Mouse (Mus musculus) heart, embryonic 15.5 days (tissue): ENCODE measurements around the gene Tbc1d19. TPM values are rescaled to one million over a fixed set of nuclear protein-coding genes. Genes with fewer than 3 reads are reported as not detected.
A peak's percentile ranks its signal among the peaks of the same experiment; 100 is the strongest.

Experiments used
- ATAC-seq: fragments of 200-750 bp; cut with Nextera tagmentation; replicated peaks from 2 replicates; pipeline ENCODE4 v1.8.0; 2017; ENCODE audit warnings: low read depth, moderate TSS enrichment; ENCODE audit not compliant: insufficient number of reproducible peaks, insufficient read depth, low FRiP score
- H3K27ac ChIP-seq: fragments of 300-500 bp; sonication (generic); 2 replicates; pipeline ENCODE4 v1.5.1; 2015; ENCODE audit warnings: mild to moderate bottlenecking, inconsistent platforms
- H3K27me3 ChIP-seq: fragments of 300-500 bp; sonication (generic); 2 replicates; pipeline ENCODE4 v1.6.1; 2015; ENCODE audit warnings: inconsistent platforms
- H3K36me3 ChIP-seq: fragments of 300-500 bp; sonication (generic); 2 replicates; pipeline ENCODE4 v1.6.1; 2015; ENCODE audit warnings: mild to moderate bottlenecking, inconsistent platforms
- H3K4me1 ChIP-seq: fragments of 300-500 bp; sonication (generic); replicated peaks from 2 replicates; pipeline ENCODE4 v1.6.1; 2015; ENCODE audit warnings: inconsistent platforms
- H3K4me2 ChIP-seq: fragments of 300-500 bp; sonication (generic); 2 replicates; pipeline ENCODE4 v1.6.1; 2015; ENCODE audit warnings: inconsistent platforms, mild to moderate bottlenecking, moderate library complexity
- H3K4me3 ChIP-seq: fragments of 300-500 bp; sonication (generic); 2 replicates; pipeline ENCODE4 v1.5.1; 2015; ENCODE audit warnings: mild to moderate bottlenecking, inconsistent platforms
- H3K9ac ChIP-seq: fragments of 300-500 bp; sonication (generic); 2 replicates; pipeline ENCODE4 v1.6.1; 2015; ENCODE audit warnings: mild to moderate bottlenecking, inconsistent platforms
- H3K9me3 ChIP-seq: fragments of 300-500 bp; sonication (generic); replicated peaks from 2 replicates; pipeline ENCODE4 v1.6.1; 2016; ENCODE audit warnings: inconsistent platforms
- WGBS: fragments of 180-500 bp; shearing (Covaris S2); methylation state at CpG from one replicate; pipeline ENCODE4 v1.1.7; 2015; ENCODE audit warnings: mixed read lengths; 5-methylcytosine and 5-hydroxymethylcytosine counted together
- polyA plus RNA-seq: library from polyadenylated mRNA; unstranded; fragments of >200 nt; fragmentation: Nextera tagmentation; extraction: Ambion mirVana; gene quantifications from 2 replicates; pipeline ENCODE4 v1.2.1, GENCODE M21; 2015

The Tbc1d19 gene
- polyA plus RNA-seq, 1 experiment from 2014 or later = 30.2 TPM

- Histone ChIP-seq H3K4me3 (no peak overlapping the region), H3K4me1 (no peaks in the 10 kb centered on the region), H3K4me2 (no peak overlapping the region), H3K27ac (no peak overlapping the region), H3K27me3 (no peaks in the 10 kb centered on the region), H3K9me3 (peaks cover 4% of the 10 kb centered on the region; the same call in 1 of the 2 replicates), H3K9ac (no peak overlapping the region), H3K36me3 (peaks cover 3% of the 10 kb centered on the region; the same call in 1 of the 2 replicates)
- 87% methylated on average over 3 of the region's 3 CpGs for WGBS
- no peak for ATAC-seq
Observed at GRCm38 (mm10) chr5:53909201-53909600, 99.8 kb downstream of the Tbc1d19 start.

GRCm38 (mm10) chr5:53920416-53920815, 111.0 kb downstream of the Tbc1d19 start:
- Histone ChIP-seq H3K4me3 (no peak overlapping the region), H3K9ac (no peak overlapping the region), H3K27me3 (no peaks in the 10 kb centered on the region), H3K4me1 (0 out of 2 replicates have a peak, but pooled peaks cover 2% of the 10 kb centered on the region), H3K27ac (no peak overlapping the region), H3K9me3 (no peaks in the 10 kb centered on the region), H3K36me3 (no peaks in the 10 kb centered on the region), H3K4me2 (no peak overlapping the region)
- 92% methylated on average over 2 of the region's 2 CpGs for WGBS
- ATAC-seq = no peak

- Histone ChIP-seq H3K27me3 (no peaks in the 10 kb centered on the region), H3K4me1 (peaks cover 10% of the 10 kb centered on the region), H3K9ac (no peak overlapping the region), H3K36me3 (no peaks in the 10 kb centered on the region), H3K4me3 (no peak overlapping the region), H3K27ac (no peak overlapping the region), H3K9me3 (no peaks in the 10 kb centered on the region), H3K4me2 (no peak overlapping the region)
- ATAC-seq = no peak
- WGBS = 64% methylated on average over 10 of the region's 10 CpGs
Observed at GRCm38 (mm10) chr5:53922149-53922904, 112.9 kb downstream of the Tbc1d19 start.

- no peak overlapping the region for H3K9ac ChIP-seq
- peaks cover 14% of the 10 kb centered on the region for H3K4me1 ChIP-seq
- 66% methylated on average over 4 of the region's 4 CpGs for WGBS
- no peaks in the 10 kb centered on the region for H3K36me3 ChIP-seq
- no peak for ATAC-seq
- H3K9me3 ChIP-seq = no peaks in the 10 kb centered on the region
- no peak overlapping the region for H3K4me2 ChIP-seq
- no peak overlapping the region for H3K27ac ChIP-seq
- H3K27me3 ChIP-seq = no peaks in the 10 kb centered on the region
- no peak overlapping the region for H3K4me3 ChIP-seq
Observed at GRCm38 (mm10) chr5:53924005-53924404, 114.6 kb downstream of the Tbc1d19 start.

- no peaks in the 10 kb centered on the region for H3K27me3 ChIP-seq
- WGBS = 28% methylated on average over 11 of the region's 11 CpGs
- no peaks in the 10 kb centered on the region for H3K36me3 ChIP-seq
- peak overlapping the region; percentile 41 for H3K4me2 ChIP-seq
- ATAC-seq = peak; percentile 36; the same call in 1 of the 2 replicates
- no peaks in the 10 kb centered on the region for H3K9me3 ChIP-seq
- H3K27ac ChIP-seq = no peak overlapping the region
- H3K9ac ChIP-seq = no peak overlapping the region
- H3K4me3 ChIP-seq = no peak overlapping the region
- H3K4me1 ChIP-seq = peaks cover 16% of the 10 kb centered on the region
Observed at GRCm38 (mm10) chr5:53926301-53926855, 117.0 kb downstream of the Tbc1d19 start.

GRCm38 (mm10) chr5:53927886-53928285, 118.5 kb downstream of the Tbc1d19 start:
- Histone ChIP-seq H3K9ac (no peak overlapping the region), H3K27ac (no peak overlapping the region), H3K4me2 (no peak overlapping the region), H3K4me1 (peaks cover 14% of the 10 kb centered on the region), H3K27me3 (no peaks in the 10 kb centered on the region), H3K36me3 (no peaks in the 10 kb centered on the region), H3K9me3 (no peaks in the 10 kb centered on the region), H3K4me3 (no peak overlapping the region)
- WGBS = 65% methylated on average over 7 of the region's 7 CpGs
- no peak for ATAC-seq

GRCm38 (mm10) chr5:53928537-53928936, 119.1 kb downstream of the Tbc1d19 start:
- no peak for ATAC-seq
- Histone ChIP-seq H3K4me3 (no peak overlapping the region), H3K27ac (no peak overlapping the region), H3K36me3 (no peaks in the 10 kb centered on the region), H3K4me2 (no peak overlapping the region), H3K9me3 (no peaks in the 10 kb centered on the region), H3K9ac (no peak overlapping the region), H3K27me3 (no peaks in the 10 kb centered on the region), H3K4me1 (peaks cover 17% of the 10 kb centered on the region)
- 81% methylated on average over 4 of the region's 4 CpGs for WGBS

- WGBS = 60% methylated on average over 10 of the region's 10 CpGs
- Histone ChIP-seq H3K27me3 (no peaks in the 10 kb centered on the region), H3K9ac (no peak overlapping the region), H3K27ac (peak overlapping the region; percentile 51; the same call in 1 of the 2 replicates), H3K36me3 (no peaks in the 10 kb centered on the region), H3K9me3 (no peaks in the 10 kb centered on the region), H3K4me1 (peaks cover 17% of the 10 kb centered on the region), H3K4me2 (no peak overlapping the region), H3K4me3 (no peak overlapping the region)
- ATAC-seq = peak; percentile 47; the same call in 1 of the 2 replicates
Observed at GRCm38 (mm10) chr5:53929205-53929614, 119.8 kb downstream of the Tbc1d19 start.

- no peaks in the 10 kb centered on the region for H3K36me3 ChIP-seq
- no peak overlapping the region for H3K9ac ChIP-seq
- ATAC-seq = no peak
- H3K27ac ChIP-seq = no peak overlapping the region
- WGBS = 82% methylated on average over 6 of the region's 6 CpGs
- no peak overlapping the region for H3K4me3 ChIP-seq
- H3K4me2 ChIP-seq = no peak overlapping the region
- no peaks in the 10 kb centered on the region for H3K9me3 ChIP-seq
- peaks cover 17% of the 10 kb centered on the region for H3K4me1 ChIP-seq
- no peaks in the 10 kb centered on the region for H3K27me3 ChIP-seq
Observed at GRCm38 (mm10) chr5:53929814-53930213, 120.4 kb downstream of the Tbc1d19 start.

GRCm38 (mm10) chr5:53931011-53931410, 121.6 kb downstream of the Tbc1d19 start:
- no peaks in the 10 kb centered on the region for H3K36me3 ChIP-seq
- no peak overlapping the region for H3K4me3 ChIP-seq
- no peak overlapping the region for H3K9ac ChIP-seq
- H3K4me1 ChIP-seq = peaks cover 17% of the 10 kb centered on the region
- no peak for ATAC-seq
- no peak overlapping the region for H3K27ac ChIP-seq
- no peaks in the 10 kb centered on the region for H3K9me3 ChIP-seq
- H3K4me2 ChIP-seq = no peak overlapping the region
- 73% methylated on average over 5 of the region's 5 CpGs for WGBS
- no peaks in the 10 kb centered on the region for H3K27me3 ChIP-seq

GRCm38 (mm10) chr5:53933628-53934027, 124.2 kb downstream of the Tbc1d19 start:
- no peaks in the 10 kb centered on the region for H3K27me3 ChIP-seq
- 26% methylated on average over 7 of the region's 7 CpGs for WGBS
- no peak overlapping the region for H3K9ac ChIP-seq
- ATAC-seq = peak; percentile 80
- H3K9me3 ChIP-seq = no peaks in the 10 kb centered on the region
- peak overlapping the region; percentile 38 for H3K27ac ChIP-seq
- H3K4me2 ChIP-seq = no peak overlapping the region
- H3K4me3 ChIP-seq = no peak overlapping the region
- H3K36me3 ChIP-seq = no peaks in the 10 kb centered on the region
- H3K4me1 ChIP-seq = peaks cover 7% of the 10 kb centered on the region

GRCm38 (mm10) chr5:53934040-53934439, 124.6 kb downstream of the Tbc1d19 start:
- peaks cover 8% of the 10 kb centered on the region for H3K4me1 ChIP-seq
- no peak overlapping the region for H3K9ac ChIP-seq
- no peak overlapping the region for H3K4me3 ChIP-seq
- ATAC-seq = no peak
- 80% methylated on average over 2 of the region's 2 CpGs for WGBS
- no peak overlapping the region for H3K4me2 ChIP-seq
- no peak overlapping the region for H3K27ac ChIP-seq
- no peaks in the 10 kb centered on the region for H3K36me3 ChIP-seq
- no peaks in the 10 kb centered on the region for H3K9me3 ChIP-seq
- H3K27me3 ChIP-seq = no peaks in the 10 kb centered on the region
